Mouse (Mus musculus): Measurements from ENCODE around the gene Dcbld2.

The Dcbld2 gene

DNA sequence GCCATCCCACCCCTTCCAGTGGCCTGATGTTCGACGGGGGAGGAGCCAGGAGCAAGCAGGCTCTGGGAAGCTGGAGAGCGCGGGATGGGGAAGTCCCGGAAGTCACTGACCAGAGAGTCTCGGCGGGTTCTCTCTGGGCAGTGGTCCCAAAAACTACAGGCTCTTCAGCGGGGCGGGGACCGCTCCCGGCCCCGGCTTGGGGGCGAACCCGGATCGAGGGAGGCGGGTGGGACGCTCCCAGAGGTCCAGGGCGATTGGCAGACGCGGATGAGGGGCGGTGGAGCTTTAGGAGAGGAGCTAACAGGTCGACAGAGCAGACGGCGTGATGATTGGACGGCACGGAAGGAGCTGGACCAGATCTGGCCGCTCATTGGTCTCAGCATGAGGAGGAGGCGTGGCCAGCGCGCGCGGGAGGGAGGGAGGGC is at the start of gene Dcbld2:
TSS of gene Dcbld2 (plus strand) at position 382 of the 425 bp plus-strand sequence.
- DNase-seq: peak; percentile 100

- DNase-seq: peak; percentile 92
These were observed 31.1 kb upstream of the Dcbld2 start for GRCm38 (mm10) chr16:58377170-58377569.

DNA sequence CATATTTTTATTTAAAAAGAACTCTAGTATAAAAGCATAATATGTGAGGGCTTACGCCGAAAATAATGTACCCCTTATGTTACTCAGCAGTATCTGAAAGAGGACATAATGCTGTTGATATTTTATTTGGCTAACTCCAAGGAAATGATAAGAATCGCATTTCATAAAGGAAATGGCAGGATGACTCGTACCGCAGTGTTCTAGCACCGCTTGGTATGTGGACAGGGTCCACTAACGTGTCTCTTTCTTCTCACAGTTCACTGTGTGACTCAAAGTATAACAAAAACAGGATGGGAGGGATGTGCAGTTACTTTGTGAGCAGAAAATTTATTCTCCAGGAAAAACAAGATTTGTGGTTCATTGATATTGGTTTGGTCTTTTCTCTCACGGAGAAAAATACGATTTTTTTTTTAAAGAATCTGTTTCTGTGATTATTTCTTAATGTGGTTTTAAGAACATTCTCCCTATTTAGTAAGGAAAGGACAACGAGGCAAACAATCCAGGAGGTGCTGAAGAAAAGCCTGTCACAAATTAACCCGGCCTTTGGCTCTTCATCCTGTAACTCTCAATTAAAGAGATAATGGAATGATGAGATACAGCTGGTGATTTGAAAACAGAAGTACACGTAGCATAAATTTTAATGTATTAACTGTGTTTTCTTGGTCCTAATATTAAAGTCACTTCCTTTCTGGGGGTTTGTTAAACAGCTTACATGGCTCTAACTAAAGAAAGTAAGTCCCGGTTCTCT is 30.3 kb upstream of the Dcbld2 start:
- DNase-seq: peak; percentile 75

DNA sequence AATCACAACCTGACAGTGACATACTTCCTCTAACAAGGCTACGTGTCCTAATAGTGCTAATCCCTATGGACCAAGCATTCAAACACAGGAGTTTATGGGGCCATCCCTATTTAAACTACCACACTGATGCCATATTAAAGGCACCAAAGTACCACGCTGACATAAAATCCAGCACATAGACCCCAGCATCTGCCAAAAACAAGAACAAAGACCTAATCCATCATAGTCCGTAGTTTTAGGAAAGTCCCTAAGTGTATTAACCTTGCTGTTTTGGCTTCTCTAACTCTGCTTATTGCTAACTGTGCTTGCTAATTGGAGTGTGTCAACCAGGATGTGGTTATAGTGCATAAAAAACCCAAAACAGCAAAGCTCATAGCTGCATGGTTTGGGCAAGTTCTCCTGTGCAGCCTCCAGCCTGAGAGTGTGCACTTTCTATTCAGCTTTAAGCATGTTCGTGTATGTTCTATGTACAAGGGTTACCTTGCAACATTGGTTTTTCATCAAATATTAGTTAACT is 21.9 kb upstream of the Dcbld2 start:
- no peak for DNase-seq

- DNase-seq: peak; percentile 89
These were observed 19.0 kb upstream of the Dcbld2 start for GRCm38 (mm10) chr16:58389143-58389755.

GRCm38 (mm10) chr16:58393036-58393435 is 15.2 kb upstream of the Dcbld2 start:
- DNase-seq: no peak

DNA sequence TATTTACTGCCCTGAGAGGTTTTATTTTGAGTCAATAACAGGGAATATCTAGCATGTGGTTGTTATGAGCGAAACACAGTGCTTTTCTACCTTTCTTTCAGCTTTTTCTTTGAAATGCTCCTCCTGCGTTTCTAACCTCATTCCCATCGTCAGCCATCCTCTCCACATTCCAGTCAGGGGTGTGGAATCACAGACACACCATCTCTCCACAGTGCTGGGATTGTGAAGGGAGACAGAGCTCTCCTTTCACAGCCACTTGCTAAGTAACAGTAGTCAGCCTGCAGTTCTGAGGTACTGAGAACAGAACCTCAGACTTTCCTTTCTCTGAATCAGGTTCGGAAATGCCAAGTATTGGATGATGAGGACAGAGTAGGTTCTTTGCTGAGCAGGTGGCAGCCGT is 14.1 kb upstream of the Dcbld2 start:
- no peak for DNase-seq

- peak; percentile 93 for DNase-seq
These were observed 9.6 kb upstream of the Dcbld2 start for GRCm38 (mm10) chr16:58398604-58399003.

DNA sequence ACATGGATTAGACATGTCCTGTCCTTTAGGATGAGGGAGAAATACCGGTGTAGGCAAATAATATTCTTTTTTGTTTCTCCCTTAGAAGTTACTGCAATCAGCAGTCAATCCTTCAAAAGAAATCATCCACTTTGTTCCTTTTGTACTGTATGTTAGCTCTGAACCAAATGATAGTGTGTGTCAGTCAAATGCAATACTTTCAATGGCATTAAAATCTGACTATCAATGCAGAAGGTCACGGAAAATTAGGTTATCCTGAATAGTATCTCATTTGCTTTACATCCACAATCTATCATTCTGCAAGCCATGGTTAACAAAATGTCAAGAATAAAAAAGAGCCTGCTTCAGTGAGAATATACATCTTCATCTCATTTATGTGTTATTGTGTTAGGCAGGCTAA is 7.2 kb upstream of the Dcbld2 start:
- DNase-seq: no peak

- DNase-seq: peak; percentile 70
These were observed 3.6 kb upstream of the Dcbld2 start for GRCm38 (mm10) chr16:58404665-58405064.

GRCm38 (mm10) chr16:58405271-58405670 is 3.0 kb upstream of the Dcbld2 start:
- DNase-seq: peak; percentile 69

- no peak for DNase-seq
These were observed 441 bp downstream of the Dcbld2 start for GRCm38 (mm10) chr16:58408487-58409281.

DNA sequence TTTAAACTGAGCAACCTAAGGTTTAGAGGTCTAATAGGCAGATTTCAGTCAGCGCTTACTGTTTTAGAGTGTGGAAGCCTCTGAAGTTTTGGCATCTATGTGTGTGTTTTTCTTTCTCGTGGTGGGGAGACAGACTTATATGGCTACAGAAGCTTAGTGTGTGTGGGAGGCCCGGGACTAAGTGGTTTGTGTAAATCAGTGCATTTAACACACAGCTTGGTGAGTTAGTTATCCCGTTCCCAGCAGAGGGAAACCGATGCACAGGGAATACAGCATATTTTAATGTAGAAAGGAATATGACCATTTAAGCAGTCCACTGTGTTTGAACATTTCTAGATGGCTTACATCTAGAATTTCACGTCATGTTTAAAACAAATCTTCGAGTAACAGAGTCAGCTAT is 1.6 kb downstream of the Dcbld2 start:
- DNase-seq: no peak

DNA sequence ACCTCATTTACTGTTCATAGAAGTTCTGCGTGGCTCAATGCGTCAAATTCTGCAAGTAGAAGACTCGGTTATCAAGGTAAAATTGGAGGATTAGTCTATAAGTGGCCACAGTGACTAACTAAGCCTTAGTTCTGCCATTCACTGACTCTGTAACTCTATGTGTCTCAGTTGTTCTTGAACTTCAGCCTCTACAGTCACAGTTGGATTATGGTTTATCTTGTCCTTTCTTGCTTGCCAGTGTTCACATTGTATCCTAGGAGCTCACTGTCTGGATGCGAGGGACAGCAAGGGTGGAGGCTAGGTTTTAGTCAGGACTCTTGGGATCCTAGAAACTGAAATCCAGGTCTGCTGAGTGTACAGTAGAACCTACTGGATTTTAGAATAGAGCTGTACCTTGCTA is 6.6 kb downstream of the Dcbld2 start:
- no peak for DNase-seq

- no peak for DNase-seq
These were observed 7.3 kb downstream of the Dcbld2 start for GRCm38 (mm10) chr16:58415500-58415899.

DNA sequence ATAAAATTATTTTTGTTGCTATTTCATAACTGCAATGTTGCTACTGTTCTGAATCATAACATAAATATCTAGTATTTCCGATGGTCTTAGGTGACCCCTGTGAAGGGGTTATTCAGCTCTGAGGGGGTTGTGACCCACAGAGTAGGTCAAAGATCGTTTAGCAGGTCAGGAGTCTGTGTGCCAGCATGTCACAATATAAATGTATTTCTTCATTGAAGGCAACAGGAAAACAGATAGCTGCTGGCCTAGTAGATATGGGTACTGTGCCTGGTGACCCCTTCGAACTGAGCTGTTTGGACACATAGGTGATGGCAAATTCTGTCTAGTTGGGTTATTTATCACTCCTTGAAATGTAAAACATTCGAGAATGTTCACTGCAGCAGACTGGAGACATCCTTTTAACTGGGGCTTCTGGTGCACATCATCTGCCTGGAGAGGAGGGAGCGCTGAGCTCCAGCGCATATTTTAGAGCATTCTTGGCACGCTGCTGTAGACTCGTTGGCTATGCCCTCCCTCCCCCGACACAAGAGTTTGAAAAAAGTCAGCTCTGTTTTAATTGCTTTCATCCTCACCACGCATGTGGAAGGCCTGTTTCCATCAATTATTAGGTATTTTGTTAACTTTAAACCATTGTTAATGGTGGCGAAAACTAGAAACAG is 13.6 kb downstream of the Dcbld2 start:
- peak; percentile 95 for DNase-seq

DNA sequence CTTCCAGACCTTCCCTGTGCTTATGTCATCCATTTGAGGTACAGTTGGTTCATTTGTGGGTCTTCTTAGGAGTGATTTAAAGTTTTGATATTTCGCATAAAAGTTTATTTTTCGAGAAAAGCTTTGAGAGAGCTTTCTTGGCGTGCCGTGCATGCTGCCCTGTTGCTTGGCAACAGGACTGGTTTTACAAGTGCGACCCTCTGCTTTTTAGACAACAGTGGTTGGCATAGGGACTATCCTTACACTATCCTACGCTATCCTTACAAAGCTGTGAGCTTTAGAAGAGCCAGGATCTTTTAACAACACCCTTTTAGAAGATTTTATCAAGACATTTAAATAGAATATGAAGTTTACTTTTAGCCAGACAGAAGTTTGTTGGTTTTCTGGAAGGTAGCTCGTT is 22.0 kb downstream of the Dcbld2 start:
- no peak for DNase-seq

DNA sequence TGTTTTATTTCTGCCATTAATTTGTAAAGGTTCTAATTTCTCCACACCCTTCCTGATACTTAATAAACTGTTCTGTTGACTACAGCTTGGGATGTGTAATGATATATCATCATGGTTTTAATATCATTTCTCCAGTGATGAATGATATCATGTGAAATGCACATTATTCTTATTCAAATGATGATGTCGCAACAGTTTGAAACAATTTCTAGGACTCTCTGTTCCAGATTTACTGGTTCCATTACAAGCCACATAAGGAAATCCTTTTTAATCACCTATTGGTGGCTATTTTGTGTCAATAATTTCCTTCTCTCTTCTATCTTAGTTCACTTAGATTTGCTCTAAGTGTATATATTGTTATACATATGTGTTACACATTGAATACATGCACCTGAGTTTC is 24.1 kb downstream of the Dcbld2 start:
- no peak for DNase-seq

- DNase-seq: no peak
These were observed 36.5 kb downstream of the Dcbld2 start for GRCm38 (mm10) chr16:58444735-58445134.

- DNase-seq: peak; percentile 67
These were observed 38.3 kb downstream of the Dcbld2 start for GRCm38 (mm10) chr16:58446281-58447259.

GRCm38 (mm10) chr16:58449073-58449472 is 40.8 kb downstream of the Dcbld2 start:
- DNase-seq: peak; percentile 73

GRCm38 (mm10) chr16:58450648-58451047 is 42.4 kb downstream of the Dcbld2 start:
- peak; percentile 91 for DNase-seq
